Mouse (Mus musculus) bone marrow, adult 2 months (tissue): ENCODE results near the gene Ric8a.

Experiments
- CTCF ChIP-seq: fragments of 200-500 bp; IDR thresholded peaks from 2 replicates; pipeline ENCODE4 v1.5.1; 2011; ENCODE audit warnings: low read length, control low read depth; ENCODE audit not compliant: control insufficient read depth, insufficient read depth
- POLR2A ChIP-seq: fragments of 200-500 bp; IDR thresholded peaks from 2 replicates; pipeline ENCODE4 v1.6.1; 2011; ENCODE audit warnings: low read depth, mild to moderate bottlenecking, control low read depth, low read length, borderline replicate concordance; ENCODE audit not compliant: control insufficient read depth

DNA sequence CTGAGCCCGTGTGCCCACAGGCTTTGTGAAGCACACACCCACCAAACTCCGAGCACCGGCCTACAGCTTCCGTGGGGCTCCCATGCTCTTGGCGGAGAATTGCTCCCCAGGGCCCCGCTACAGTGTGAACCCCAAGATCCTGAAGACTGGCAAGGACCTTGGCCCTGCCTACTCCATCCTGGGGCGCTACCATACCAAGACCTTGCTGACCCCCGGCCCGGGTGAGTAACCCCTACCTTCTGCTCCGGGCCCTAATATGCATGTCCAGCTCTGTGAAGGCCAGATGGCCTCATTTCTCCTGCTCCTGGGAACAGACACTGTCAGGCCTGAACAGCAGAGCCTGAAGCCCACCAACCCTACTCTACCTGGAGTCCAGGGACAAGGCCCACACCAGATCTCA lies 8.2 kb upstream of the Ric8a start:
- TF ChIP-seq POLR2A (no peak), CTCF (no peak)
